Mouse (Mus musculus) MEL (cell line): ENCODE results near the gene Fgfr2. TPM values are rescaled to one million over a fixed set of nuclear protein-coding genes. Genes with fewer than 3 reads are reported as not detected.
"Not testable (repeated sequence)": the region's sequence is repeated elsewhere in the genome, so short reads cannot be mapped to it uniquely, and the experiment has no call there.

Experiments
- DNase-seq: peaks from one replicate; pipeline ENCODE4 v3.0.0; 2011; ENCODE audit warnings: low read depth, low spot score
- H3K27ac ChIP-seq: 2 replicates; pipeline ENCODE4 v1.5.1; 2012; ENCODE audit warnings: low read depth, mild to moderate bottlenecking, control low read depth, low read length, moderate library complexity; ENCODE audit not compliant: control insufficient read depth
- H3K27me3 ChIP-seq, 2 experiments: fragments of 150-350 bp in 1 of 2; sonication (generic) in 1 of 2; 2 replicates each; pipeline ENCODE4 v1.6.1; 2012; ENCODE audit warnings: low read length in 2 of 2, mild to moderate bottlenecking in 2 of 2, improper control_type of control experiment in 1 of 2, moderate library complexity in 1 of 2; ENCODE audit not compliant: insufficient read depth in 2 of 2, control insufficient read depth in 1 of 2
- H3K36me3 ChIP-seq, 2 experiments: 2 replicates each; pipeline ENCODE4 v1.6.1; 2012 to 2014; ENCODE audit warnings: low read length in 2 of 2, improper control_type of control experiment in 1 of 2, inconsistent platforms in 1 of 2, mild to moderate bottlenecking in 1 of 2; ENCODE audit not compliant: insufficient read depth in 2 of 2, control insufficient read depth in 1 of 2
- H3K4me1 ChIP-seq, 2 experiments: fragments of 150-350 bp in 1 of 2; sonication (generic) in 1 of 2; 2 replicates each; pipeline ENCODE4 v1.6.1; 2012; ENCODE audit warnings: low read length in 2 of 2, improper control_type of control experiment in 1 of 2, mild to moderate bottlenecking in 1 of 2; ENCODE audit not compliant: insufficient read depth in 2 of 2, control insufficient read depth in 1 of 2
- H3K4me3 ChIP-seq, 2 experiments: fragments of 150-350 bp in 1 of 2; sonication (generic) in 1 of 2; 2 replicates each; pipeline ENCODE4 v1.5.1; 2012; ENCODE audit warnings: low read depth in 2 of 2, low read length in 2 of 2, mild to moderate bottlenecking in 2 of 2, moderate library complexity in 2 of 2, control low read depth in 1 of 2, improper control_type of control experiment in 1 of 2; ENCODE audit not compliant: control insufficient read depth in 1 of 2, insufficient read depth in 1 of 2
- H3K79me2 ChIP-seq: 2 replicates; pipeline ENCODE4 v1.6.1; 2012; ENCODE audit warnings: mild to moderate bottlenecking, low read length, moderate library complexity; ENCODE audit not compliant: control insufficient read depth, poor library complexity, insufficient read depth
- H3K9ac ChIP-seq: 2 replicates; pipeline ENCODE4 v1.6.1; 2012; ENCODE audit warnings: low read depth, mild to moderate bottlenecking, control low read depth, low read length, moderate library complexity; ENCODE audit not compliant: control insufficient read depth, poor library complexity, severe bottlenecking
- H3K9me3 ChIP-seq: fragments of 150-350 bp; sonication (generic); replicated peaks from 2 replicates; pipeline ENCODE4 v1.6.1; 2012; ENCODE audit warnings: mild to moderate bottlenecking, low read length, improper control_type of control experiment, moderate library complexity; ENCODE audit not compliant: insufficient read depth
- BHLHE40 ChIP-seq: IDR thresholded peaks from 2 replicates; pipeline ENCODE4 v1.6.1; 2012; ENCODE audit warnings: low read depth, mild to moderate bottlenecking, inconsistent platforms, low read length, improper control_type of control experiment, borderline replicate concordance
- CHD2 ChIP-seq: IDR thresholded peaks from 2 replicates; pipeline ENCODE4 v1.6.1; 2011; ENCODE audit warnings: low read length, improper control_type of control experiment
- CTCF ChIP-seq, 3 experiments: IDR thresholded peaks in 2 of 3; conservative IDR thresholded peaks in 1 of 3; 2 replicates each; pipeline ENCODE4 v1.5.1; 2011 to 2012; ENCODE audit warnings: low read length in 3 of 3, low read depth in 2 of 3, mild to moderate bottlenecking in 2 of 3, improper control_type of control experiment in 1 of 3, inconsistent platforms in 1 of 3, mixed read lengths in 1 of 3, moderate library complexity in 1 of 3; ENCODE audit not compliant: control insufficient read depth in 1 of 3, insufficient read depth in 1 of 3, poor library complexity in 1 of 3, severe bottlenecking in 1 of 3
- E2F4 ChIP-seq: IDR thresholded peaks from 2 replicates; pipeline ENCODE4 v1.6.1; 2011; ENCODE audit warnings: low read depth, low read length, improper control_type of control experiment, borderline replicate concordance
- EP300 ChIP-seq, 2 experiments: IDR thresholded peaks; 2 replicates each; pipeline ENCODE4 v1.6.1; 2011; ENCODE audit warnings: improper control_type of control experiment in 2 of 2, low read length in 2 of 2, low read depth in 1 of 2, mild to moderate bottlenecking in 1 of 2
- GABPA ChIP-seq: IDR thresholded peaks from 2 replicates; pipeline ENCODE4 v1.6.1; 2012; ENCODE audit warnings: low read depth, mild to moderate bottlenecking, inconsistent platforms, low read length, improper control_type of control experiment, moderate library complexity
- KAT2A ChIP-seq: conservative IDR thresholded peaks from 2 replicates; pipeline ENCODE4 v1.6.1; 2012; ENCODE audit warnings: low read depth, low read length, improper control_type of control experiment, inconsistent platforms
- MAX ChIP-seq: IDR thresholded peaks from 2 replicates; pipeline ENCODE4 v1.6.1; 2011; ENCODE audit warnings: low read length, improper control_type of control experiment
- MEF2A ChIP-seq: IDR thresholded peaks from 2 replicates; pipeline ENCODE4 v1.6.1; 2014; ENCODE audit warnings: low read depth, mild to moderate bottlenecking, inconsistent platforms, low read length, improper control_type of control experiment; ENCODE audit not compliant: poor library complexity, insufficient replicate concordance, severe bottlenecking; ENCODE audit errors: extremely low read depth
- NELFE ChIP-seq: IDR thresholded peaks from 2 replicates; pipeline ENCODE4 v1.6.1; 2011; ENCODE audit warnings: low read depth, low read length, improper control_type of control experiment
- NRF1 ChIP-seq: IDR thresholded peaks from 2 replicates; pipeline ENCODE4 v1.6.1; 2014; ENCODE audit warnings: low read depth, mild to moderate bottlenecking, inconsistent platforms, low read length, improper control_type of control experiment, moderate library complexity; ENCODE audit not compliant: poor library complexity, insufficient read depth, severe bottlenecking
- POLR2AphosphoS2 ChIP-seq: IDR thresholded peaks from 2 replicates; pipeline ENCODE4 v1.6.1; 2011; ENCODE audit warnings: low read length, improper control_type of control experiment
- RAD21 ChIP-seq: IDR thresholded peaks from 2 replicates; pipeline ENCODE4 v1.6.1; 2011; ENCODE audit warnings: mild to moderate bottlenecking, low read depth, low read length, improper control_type of control experiment
- RCOR1 ChIP-seq: IDR thresholded peaks from 2 replicates; pipeline ENCODE4 v1.6.1; 2012; ENCODE audit warnings: low read depth, mild to moderate bottlenecking, inconsistent platforms, low read length, improper control_type of control experiment
- SMC3 ChIP-seq: IDR thresholded peaks from 2 replicates; pipeline ENCODE4 v1.6.1; 2011; ENCODE audit warnings: low read depth, low read length, improper control_type of control experiment
- TAL1 ChIP-seq: IDR thresholded peaks from 2 replicates; pipeline ENCODE4 v1.6.1; 2012; ENCODE audit warnings: mild to moderate bottlenecking, inconsistent platforms, low read length, moderate library complexity, mixed read lengths
- USF1 ChIP-seq: IDR thresholded peaks from 2 replicates; pipeline ENCODE4 v1.6.1; 2014; ENCODE audit warnings: low read depth, mild to moderate bottlenecking, inconsistent platforms, low read length, improper control_type of control experiment, moderate library complexity
- ZKSCAN1 ChIP-seq: IDR thresholded peaks from 2 replicates; pipeline ENCODE4 v1.6.1; 2012; ENCODE audit warnings: low read depth, mild to moderate bottlenecking, inconsistent platforms, low read length, improper control_type of control experiment, moderate library complexity
- ZMIZ1 ChIP-seq: IDR thresholded peaks from 2 replicates; pipeline ENCODE4 v1.6.1; 2012; ENCODE audit warnings: low read depth, mild to moderate bottlenecking, inconsistent platforms, low read length, improper control_type of control experiment, moderate library complexity
- polyA plus RNA-seq, 2 experiments: library from polyadenylated mRNA; stranded (reverse) in 1 of 2; unstranded in 1 of 2; fragments of >175 nt in 1 of 2; fragments of >200 nt in 1 of 2; gene quantifications; 2 replicates each; pipeline versions ENCODE4 v1.2.1 to v1.2.4; 2012; ENCODE audit warnings: low replicate concordance in 2 of 2, low read depth in 1 of 2; ENCODE audit not compliant: insufficient read length in 2 of 2, insufficient read depth in 1 of 2, missing spikeins in 1 of 2
- total RNA-seq: library from RNA; depleted of rRNA; stranded (reverse); fragments of 300-350 nt; gene quantifications from 2 replicates; pipeline ENCODE4 v1.2.3, GENCODE M21; 2012

Gene Fgfr2
- total and polyA plus RNA-seq, 3 experiments, result not detected

GRCm38 (mm10) chr7:131045258-131045835 is 2077.8 kb downstream of the Fgfr2 start:
- H3K4me1 ChIP-seq, H3K79me2 ChIP-seq, H3K9me3 ChIP-seq, H3K27ac ChIP-seq, H3K27me3 ChIP-seq, H3K36me3 ChIP-seq, H3K4me3 ChIP-seq, DNase-seq, H3K9ac ChIP-seq: not testable (repeated sequence)
- peak in 2 of 3 experiments; percentile 4 to 12; a peak in 1 of 6 replicates for TF ChIP-seq CTCF (IDR thresholded peaks at IDR 0.05 in 2 of 3, conservative IDR thresholded peaks at IDR 0.05 in 1 of 3; ENCODE audit: control insufficient read depth in 1 of 3, insufficient read depth in 1 of 3, low read depth in 2 of 3, low read length in 3 of 3, poor library complexity in 1 of 3, severe bottlenecking in 1 of 3)

GRCm38 (mm10) chr7:131042657-131043056 is 2080.5 kb downstream of the Fgfr2 start:
- Histone ChIP-seq H3K9me3 (no peaks in the 10 kb centered on the region), H3K9ac (no peak overlapping the region), H3K27ac (no peak overlapping the region), H3K27me3 (no peaks in the 10 kb centered on the region; a peak in 1 of 4 replicates), H3K79me2 (no peaks in the 10 kb centered on the region), H3K4me1 (no peaks in the 10 kb centered on the region), H3K4me3 (no peak overlapping the region), H3K36me3 (no peaks in the 10 kb centered on the region)
- no peak for TF ChIP-seq ZKSCAN1
- no peak for TF ChIP-seq CHD2
- no peak for TF ChIP-seq MEF2A
- no peak for TF ChIP-seq USF1
- no peak for TF ChIP-seq E2F4
- no peak for TF ChIP-seq GABPA
- no peak for TF ChIP-seq EP300 (IDR thresholded peaks at IDR 0.05; ENCODE audit: low read depth in 1 of 2, low read length in 2 of 2)
- no peak for TF ChIP-seq MAX
- TF ChIP-seq NRF1, result no peak
- no peak for TF ChIP-seq SMC3
- TF ChIP-seq NELFE, result no peak
- no peak for TF ChIP-seq ZMIZ1
- no peak for TF ChIP-seq CTCF (IDR thresholded peaks at IDR 0.05 in 2 of 3, conservative IDR thresholded peaks at IDR 0.05 in 1 of 3; ENCODE audit: control insufficient read depth in 1 of 3, insufficient read depth in 1 of 3, low read depth in 2 of 3, low read length in 3 of 3, poor library complexity in 1 of 3, severe bottlenecking in 1 of 3)
- no peak for TF ChIP-seq TAL1
- TF ChIP-seq KAT2A, result no peak
- no peak for TF ChIP-seq BHLHE40
- TF ChIP-seq RCOR1, result no peak
- TF ChIP-seq RAD21, result no peak
- no peak for TF ChIP-seq POLR2AphosphoS2
- no peak for DNase-seq

- H3K27me3 ChIP-seq, H3K9ac ChIP-seq: not testable (repeated sequence)
These were observed 2082.4 kb downstream of the Fgfr2 start for GRCm38 (mm10) chr7:131040760-131041159.

More at GRCm38 (mm10) chr7:131040760-131041159, 2082.4 kb downstream of the Fgfr2 start:
- DNase-seq, H3K4me1 ChIP-seq, H3K36me3 ChIP-seq, H3K27ac ChIP-seq, H3K9me3 ChIP-seq, H3K79me2 ChIP-seq, H3K4me3 ChIP-seq: not testable (repeated sequence)
